Comparison of ENCODE assay signal across 9 mouse cellular contexts in genomic region chr12:17691891-17692321, GRCm38 (mm10). TPM values are rescaled to one million over a fixed set of nuclear protein-coding genes. Genes with fewer than 3 reads are reported as not detected.
A peak's percentile ranks its signal among the peaks of the same experiment; 100 is the strongest.
DNase-seq lines count a peak whose midpoint lies in the region; ATAC-seq and TF ChIP-seq lines count a peak whose summit lies in the region.
"Had no signal": no experiment of that assay in that cellular context is flagged by ENCODE, and none has a peak within 500 bp of the region (broad histone marks: within the 10 kb centered on the region; RNA-seq: fewer than 3 reads in every experiment).

No protein-coding gene starts in this region.

- no peak for TF ChIP-seq POLR2A in MEL (IDR thresholded peaks at IDR 0.05; ENCODE audit: control insufficient read depth in 1 of 2, insufficient read depth in 1 of 2, low read depth in 1 of 2, low read length in 2 of 2, poor library complexity in 1 of 2)

- no peak overlapping the region for H3K27ac ChIP-seq in MEL (ENCODE audit: control insufficient read depth, low read depth, low read length)
- peak overlapping the region; percentile 61; the same call in 1 of the 2 replicates for H3K27ac ChIP-seq in embryonic facial prominence, embryonic 15.5 days (replicated peaks)
- no peak overlapping the region for H3K27ac ChIP-seq in hindbrain, embryonic 12.5 days
- no peak overlapping the region for H3K27ac ChIP-seq in liver, embryonic 11.5 days (ENCODE audit: low read depth, low read length)

- H3K4me2 ChIP-seq in embryonic facial prominence, embryonic 15.5 days (replicated peaks): peak overlapping the region; percentile 95
- H3K4me2 ChIP-seq in hindbrain, embryonic 12.5 days (replicated peaks): peak overlapping the region; percentile 95
- peak overlapping the region; percentile 94 for H3K4me2 ChIP-seq in liver, embryonic 11.5 days

- TF ChIP-seq CTCF in MEL (IDR thresholded peaks at IDR 0.05 in 2 of 3, conservative IDR thresholded peaks at IDR 0.05 in 1 of 3; ENCODE audit: control insufficient read depth in 1 of 3, insufficient read depth in 1 of 3, low read depth in 2 of 3, low read length in 3 of 3, poor library complexity in 1 of 3, severe bottlenecking in 1 of 3): no peak

- no peaks in the 10 kb centered on the region for H3K36me3 ChIP-seq in MEL (ENCODE audit: control insufficient read depth in 1 of 2, insufficient read depth in 2 of 2, low read length in 2 of 2)
- H3K36me3 ChIP-seq in embryonic facial prominence, embryonic 15.5 days: no peaks in the 10 kb centered on the region
- no peaks in the 10 kb centered on the region for H3K36me3 ChIP-seq in hindbrain, embryonic 12.5 days
- no peaks in the 10 kb centered on the region for H3K36me3 ChIP-seq in liver, embryonic 11.5 days (ENCODE audit: control insufficient read depth, insufficient read depth, low read length)
- H3K36me3 ChIP-seq: G1E had no signal

- no peak for TF ChIP-seq EP300 in MEL (IDR thresholded peaks at IDR 0.05; ENCODE audit: low read depth in 1 of 2, low read length in 2 of 2)

- no peaks in the 10 kb centered on the region for H3K9me3 ChIP-seq in MEL (replicated peaks; ENCODE audit: insufficient read depth, low read length)
- no peaks in the 10 kb centered on the region for H3K9me3 ChIP-seq in embryonic facial prominence, embryonic 15.5 days (replicated peaks)
- no peaks in the 10 kb centered on the region for H3K9me3 ChIP-seq in hindbrain, embryonic 12.5 days (replicated peaks)
- H3K9me3 ChIP-seq in liver, embryonic 11.5 days (ENCODE audit: control insufficient read depth, low read length): no peaks in the 10 kb centered on the region

- TF ChIP-seq RAD21 in MEL (IDR thresholded peaks at IDR 0.05; ENCODE audit: low read depth, low read length): no peak

- DNase-seq in cerebellum, adult 9-11 months: peak; percentile 55
- no peak for DNase-seq in cerebellum, adult 9-10 months
- peak; percentile 28 for DNase-seq in MEL (ENCODE audit: low read depth, low spot score)
- DNase-seq in liver, embryonic 11.5 days (ENCODE audit: low spot score): peak; percentile 52
- DNase-seq in naive thymus-derived CD4-positive, alpha-beta T cell, adult 2 months (ENCODE audit: low read depth): peak; percentile 75
- DNase-seq in left cerebral cortex, postnatal 25 days (ENCODE audit: low spot score in 2 of 2): no peak

- H3K4me3 ChIP-seq in MEL (ENCODE audit: control insufficient read depth in 1 of 2, insufficient read depth in 1 of 2, low read depth in 2 of 2, low read length in 2 of 2): peak overlapping the region; percentile 66 to 100
- peak overlapping the region; percentile 77 for H3K4me3 ChIP-seq in embryonic facial prominence, embryonic 15.5 days (replicated peaks)
- peak overlapping the region; percentile 73 for H3K4me3 ChIP-seq in hindbrain, embryonic 12.5 days
- peak overlapping the region; percentile 62 for H3K4me3 ChIP-seq in liver, embryonic 11.5 days (ENCODE audit: low read depth, low read length)

- no peaks in the 10 kb centered on the region for H3K27me3 ChIP-seq in MEL (ENCODE audit: control insufficient read depth in 1 of 2, insufficient read depth in 2 of 2, low read length in 2 of 2)
- no peaks in the 10 kb centered on the region for H3K27me3 ChIP-seq in embryonic facial prominence, embryonic 15.5 days
- H3K27me3 ChIP-seq in hindbrain, embryonic 12.5 days: peaks cover 3% of the 10 kb centered on the region; the same call in 1 of the 2 replicates
- no peaks in the 10 kb centered on the region for H3K27me3 ChIP-seq in liver, embryonic 11.5 days (replicated peaks; ENCODE audit: control insufficient read depth, insufficient read depth, low read length)

- peaks cover 3% of the 10 kb centered on the region for H3K79me2 ChIP-seq in MEL (ENCODE audit: control insufficient read depth, insufficient read depth, low read length, poor library complexity)

- H3K4me1 ChIP-seq in MEL (ENCODE audit: control insufficient read depth in 1 of 2, insufficient read depth in 2 of 2, low read length in 2 of 2): 0 out of 4 replicates have a peak, but pooled peaks cover 0 to 6% of the 10 kb centered on the region in 2 experiments
- peaks cover 46% of the 10 kb centered on the region for H3K4me1 ChIP-seq in embryonic facial prominence, embryonic 15.5 days
- H3K4me1 ChIP-seq in hindbrain, embryonic 12.5 days: peaks cover 19% of the 10 kb centered on the region
- H3K4me1 ChIP-seq in liver, embryonic 11.5 days (replicated peaks; ENCODE audit: control insufficient read depth, insufficient read depth, low read length): peaks cover 13% of the 10 kb centered on the region

- ATAC-seq in embryonic facial prominence, embryonic 15.5 days (ENCODE audit: insufficient number of reproducible peaks, low FRiP score, low TSS enrichment, low read depth): no peak
- ATAC-seq in hindbrain, embryonic 12.5 days (ENCODE audit: low FRiP score): 0 out of 2 replicates have a peak, but pooled peaks have one; percentile 15
- ATAC-seq in liver, embryonic 11.5 days (replicated peaks; ENCODE audit: low FRiP score): no peak

- intact Hi-C loops in left cerebral cortex, postnatal 25 days (cut with DNase I): loop anchor here (2.0 kb wide), 1 partner anchor 135 kb away; no protein-coding TSS in a partner anchor

- no peak overlapping the region for H3K9ac ChIP-seq in MEL (ENCODE audit: control insufficient read depth, low read depth, low read length, poor library complexity, severe bottlenecking)
- H3K9ac ChIP-seq in embryonic facial prominence, embryonic 15.5 days: peak overlapping the region; percentile 63
- H3K9ac ChIP-seq in hindbrain, embryonic 12.5 days: peak overlapping the region; percentile 77
- peak overlapping the region; percentile 56 for H3K9ac ChIP-seq in liver, embryonic 11.5 days (ENCODE audit: low read depth, low read length)

- under 1% methylated on average over 23 of the region's 23 CpGs for WGBS in embryonic facial prominence, embryonic 15.5 days
- 0% methylated on average over 23 of the region's 23 CpGs for WGBS in hindbrain, embryonic 12.5 days
- under 1% methylated on average over 23 of the region's 23 CpGs for WGBS in liver, embryonic 11.5 days

TF ChIP-seq in MEL, 35 proteins besides CTCF, POLR2A, EP300 and RAD21:
- no peak for TF ChIP-seq BHLHE40 (IDR thresholded peaks at IDR 0.05; ENCODE audit: borderline replicate concordance, low read depth, low read length)
- no peak for TF ChIP-seq GABPA (IDR thresholded peaks at IDR 0.05; ENCODE audit: low read depth, low read length)
- no peak for TF ChIP-seq MAX (IDR thresholded peaks at IDR 0.05; ENCODE audit: low read length)
- TF ChIP-seq HCFC1 (IDR thresholded peaks at IDR 0.05; ENCODE audit: low read depth, low read length): no peak
- no peak for TF ChIP-seq TCF12 (IDR thresholded peaks at IDR 0.05; ENCODE audit: low read depth, low read length)
- no peak for TF ChIP-seq MYB (IDR thresholded peaks at IDR 0.05; ENCODE audit: low read depth, low read length)
- TF ChIP-seq ZMIZ1 (IDR thresholded peaks at IDR 0.05; ENCODE audit: low read depth, low read length): no peak
- TF ChIP-seq TAL1 (IDR thresholded peaks at IDR 0.05; ENCODE audit: low read length): no peak
- TF ChIP-seq ELF1 (IDR thresholded peaks at IDR 0.05; ENCODE audit: low read depth, low read length): no peak
- no peak for TF ChIP-seq ZKSCAN1 (IDR thresholded peaks at IDR 0.05; ENCODE audit: low read depth, low read length)
- TF ChIP-seq KAT2A (conservative IDR thresholded peaks at IDR 0.05; ENCODE audit: low read depth, low read length): no peak
- TF ChIP-seq NELFE (IDR thresholded peaks at IDR 0.05; ENCODE audit: low read depth, low read length): no peak
- no peak for TF ChIP-seq POLR2AphosphoS5 (IDR thresholded peaks at IDR 0.05; ENCODE audit: borderline replicate concordance, low read depth, low read length)
- no peak for TF ChIP-seq MYC (IDR thresholded peaks at IDR 0.05; ENCODE audit: low read depth, low read length)
- TF ChIP-seq MEF2A (IDR thresholded peaks at IDR 0.05; ENCODE audit: extremely low read depth, insufficient replicate concordance, low read depth, low read length, poor library complexity, severe bottlenecking): no peak
- TF ChIP-seq JUND (IDR thresholded peaks at IDR 0.05; ENCODE audit: low read depth, low read length): no peak
- no peak for TF ChIP-seq USF2 (IDR thresholded peaks at IDR 0.05; ENCODE audit: borderline replicate concordance in 1 of 2, insufficient read depth in 1 of 2, low read depth in 1 of 2, low read length in 2 of 2)
- TF ChIP-seq MXI1 (IDR thresholded peaks at IDR 0.05; ENCODE audit: low read depth, low read length): no peak
- TF ChIP-seq POLR2AphosphoS2 (IDR thresholded peaks at IDR 0.05; ENCODE audit: low read length): no peak
- no peak for TF ChIP-seq ETS1 (IDR thresholded peaks at IDR 0.05; ENCODE audit: low read depth, low read length)

RNA-seq across cellular contexts. Expression of gene Hpcal1, which starts 1.2 kb away (rescaled TPM):
- total RNA-seq in MEL (2012; rRNA removed): 8.8 and 9.1 TPM in 2 replicates
- 10 to 100 TPM in 1 of 2 experiments, not detected in 1; 23.0 TPM for polyA plus RNA-seq in MEL (2012; ENCODE audit: insufficient read depth in 1 of 2, insufficient read length in 2 of 2, low read depth in 1 of 2, low replicate concordance in 2 of 2, missing spikeins in 1 of 2)
- 57.2 and 60.5 TPM in 2 replicates for polyA plus RNA-seq in embryonic facial prominence, embryonic 15.5 days (2015; fragmentation: Nextera tagmentation; extraction: Ambion mirVana)
- 42.8 and 48.9 TPM in 2 replicates for polyA plus RNA-seq in hindbrain, embryonic 12.5 days (2016; fragmentation: Nextera tagmentation; extraction: Ambion mirVana)
- 30.2 and 31.8 TPM in 2 replicates for polyA plus RNA-seq in liver, embryonic 11.5 days (2014; fragmentation: Nextera tagmentation; extraction: Ambion mirVana)
- 10 to 100 TPM; 98.4 to 99.2 TPM for total RNA-seq in left cerebral cortex, postnatal 25 days (2021)
- total RNA-seq: G1E had no signal
- polyA plus RNA-seq: G1E had no signal

Comparison
In these comparisons a context has a peak if more than half of its experiments do, and no peak if none do; other contexts are left out.
1. DNase-seq: peak in cerebellum, adult 9-11 months (single experiment), MEL (single experiment), liver, embryonic 11.5 days (single experiment) and naive thymus-derived CD4-positive, alpha-beta T cell, adult 2 months (single experiment); none in cerebellum, adult 9-10 months (single experiment) and left cerebral cortex, postnatal 25 days (0 of 2).
2. Peak in every context shown above with its lines, with median percentiles within 50 percentile points of each other: H3K4me3 ChIP-seq and H3K4me2 ChIP-seq.